Mouse (Mus musculus) right cerebral cortex, postnatal 36 days (tissue): ENCODE measurements at regions not wholly inside any gene's neighbourhood (a gene's known extent, or its start where the extent isn't known, plus 50 kb on each side); places are given as distances from the start of the nearest gene placed in this dataset.

Experiments used
- DNase-seq, 2 experiments: peaks; one replicate each; pipeline ENCODE4 v3.0.0; 2022; ENCODE audit warnings: low spot score in 2 of 2, mixed read lengths in 1 of 2

- no peak for DNase-seq
These were observed 113.3 kb downstream of the Qpct start for GRCm38 (mm10) chr17:79164874-79165553.

GRCm38 (mm10) chr17:79163983-79164382 is 112.3 kb downstream of the Qpct start:
- no peak for DNase-seq

GRCm38 (mm10) chr17:79154138-79154537 is 102.4 kb downstream of the Qpct start:
- no peak for DNase-seq

GRCm38 (mm10) chr17:79152823-79153222 is 101.1 kb downstream of the Qpct start:
- no peak for DNase-seq

- DNase-seq = no peak
These were observed 96.2 kb downstream of the Qpct start for GRCm38 (mm10) chr17:79147883-79148282.

- no peak for DNase-seq
These were observed 93.4 kb downstream of the Qpct start for GRCm38 (mm10) chr17:79144913-79145625.

- no peak for DNase-seq
These were observed 91.3 kb downstream of the Qpct start for GRCm38 (mm10) chr17:79143031-79143430.
